Mouse (Mus musculus) hindbrain, embryonic 15.5 days (tissue): ENCODE measurements at regions not wholly inside any gene's neighbourhood (a gene's known extent, or its start where the extent isn't known, plus 50 kb on each side); places are given as distances from the start of the nearest gene placed in this dataset.

Experiments
- ATAC-seq: fragments of 200-750 bp; cut with Nextera tagmentation; 2 replicates; pipeline ENCODE4 v1.8.0; 2017; ENCODE audit warnings: low read depth, moderate number of reproducible peaks, moderate TSS enrichment; ENCODE audit not compliant: low FRiP score
- H3K27ac ChIP-seq: fragments of 300-500 bp; sonication (generic); replicated peaks from 2 replicates; pipeline ENCODE4 v1.5.1; 2015; ENCODE audit warnings: mild to moderate bottlenecking, inconsistent platforms
- H3K27me3 ChIP-seq: fragments of 300-500 bp; sonication (generic); 2 replicates; pipeline ENCODE4 v1.6.1; 2015; ENCODE audit warnings: control low read depth, inconsistent platforms
- H3K36me3 ChIP-seq: fragments of 300-500 bp; sonication (generic); 2 replicates; pipeline ENCODE4 v1.6.1; 2015; ENCODE audit warnings: control low read depth, inconsistent platforms
- H3K4me1 ChIP-seq: fragments of 300-500 bp; sonication (generic); replicated peaks from 2 replicates; pipeline ENCODE4 v1.6.1; 2015; ENCODE audit warnings: control low read depth, inconsistent platforms
- H3K4me2 ChIP-seq: fragments of 300-500 bp; sonication (generic); 2 replicates; pipeline ENCODE4 v1.6.1; 2015; ENCODE audit warnings: moderate library complexity, mild to moderate bottlenecking, inconsistent platforms
- H3K4me3 ChIP-seq: fragments of 300-500 bp; sonication (generic); 2 replicates; pipeline ENCODE4 v1.5.1; 2015; ENCODE audit warnings: mild to moderate bottlenecking, inconsistent platforms
- H3K9ac ChIP-seq: fragments of 300-500 bp; sonication (generic); 2 replicates; pipeline ENCODE4 v1.6.1; 2015; ENCODE audit warnings: inconsistent platforms
- H3K9me3 ChIP-seq: fragments of 300-500 bp; sonication (generic); 2 replicates; pipeline ENCODE4 v1.6.1; 2016; ENCODE audit warnings: control low read depth, inconsistent platforms
- WGBS: fragments of 180-500 bp; shearing (Covaris S2); methylation state at CpG from one replicate; pipeline ENCODE4 v1.1.7; 2015; 5-methylcytosine and 5-hydroxymethylcytosine counted together

- ATAC-seq, result no peak
- H3K9ac ChIP-seq, result no peak overlapping the region
- H3K36me3 ChIP-seq, result no peaks in the 10 kb centered on the region
- no peaks in the 10 kb centered on the region for H3K4me1 ChIP-seq
- H3K4me3 ChIP-seq, result no peak overlapping the region
- 88% methylated on average over 9 of the region's 9 CpGs for WGBS
- H3K27ac ChIP-seq, result no peak overlapping the region
- H3K9me3 ChIP-seq, result no peaks in the 10 kb centered on the region
- no peaks in the 10 kb centered on the region for H3K27me3 ChIP-seq
- H3K4me2 ChIP-seq, result no peak overlapping the region
Measured at GRCm38 (mm10) chrX:13386354-13386753, 79.6 kb upstream of the Nyx start.

GRCm38 (mm10) chrX:13398466-13398865, 67.4 kb upstream of the Nyx start:
- Histone ChIP-seq H3K9ac (no peak overlapping the region), H3K9me3 (no peaks in the 10 kb centered on the region), H3K27me3 (0 out of 2 replicates have a peak, but pooled peaks cover 2% of the 10 kb centered on the region), H3K4me3 (no peak overlapping the region), H3K4me2 (no peak overlapping the region), H3K27ac (no peak overlapping the region), H3K4me1 (no peaks in the 10 kb centered on the region), H3K36me3 (no peaks in the 10 kb centered on the region)
- ATAC-seq, result no peak

- no peaks in the 10 kb centered on the region for H3K4me1 ChIP-seq
- no peaks in the 10 kb centered on the region for H3K27me3 ChIP-seq
- no peak overlapping the region for H3K9ac ChIP-seq
- H3K4me3 ChIP-seq, result no peak overlapping the region
- no peak for ATAC-seq
- 60% methylated on average over 2 of the region's 2 CpGs for WGBS
- H3K4me2 ChIP-seq, result no peak overlapping the region
- H3K36me3 ChIP-seq, result no peaks in the 10 kb centered on the region
- no peak overlapping the region for H3K27ac ChIP-seq
- no peaks in the 10 kb centered on the region for H3K9me3 ChIP-seq
Measured at GRCm38 (mm10) chrX:13412726-13413125, 53.2 kb upstream of the Nyx start.

- Histone ChIP-seq H3K9ac (no peak overlapping the region), H3K4me1 (no peaks in the 10 kb centered on the region), H3K9me3 (no peaks in the 10 kb centered on the region), H3K4me3 (no peak overlapping the region), H3K36me3 (no peaks in the 10 kb centered on the region), H3K27ac (no peak overlapping the region), H3K4me2 (no peak overlapping the region), H3K27me3 (no peaks in the 10 kb centered on the region)
- no peak for ATAC-seq
- 31% methylated on average over 3 of the region's 3 CpGs for WGBS
Measured at GRCm38 (mm10) chrX:13413135-13413534, 52.8 kb upstream of the Nyx start.
